Mouse (Mus musculus) ovary, postnatal 10 days (tissue): ENCODE data around the gene Cd200.
"Not testable (repeated sequence)": the region's sequence is repeated elsewhere in the genome, so short reads cannot be mapped to it uniquely, and the experiment has no call there.

ENCODE experiments used
- DNase-seq: peaks from one replicate; pipeline ENCODE4 v3.0.0; 2022; ENCODE audit warnings: low spot score

The Cd200 gene

DNA sequence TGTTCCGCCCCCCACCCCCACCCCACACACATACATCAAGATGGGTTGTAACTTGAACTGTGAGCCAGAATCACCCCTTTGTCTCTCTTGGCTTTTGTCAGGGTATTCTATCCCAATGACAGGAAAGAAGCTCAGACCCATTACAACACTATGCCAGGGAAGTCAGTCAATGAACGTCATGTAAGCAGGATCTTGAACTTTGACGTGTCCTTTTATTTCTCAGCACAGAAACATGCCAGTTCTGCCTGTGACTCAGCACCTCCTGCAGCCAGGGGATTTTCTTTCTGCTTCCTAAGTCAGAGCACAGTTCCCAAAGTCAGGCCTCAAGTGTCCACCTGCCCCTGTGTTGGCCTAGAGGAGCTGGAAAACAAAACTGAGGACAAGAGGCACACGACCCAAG, 31.5 kb downstream of the Cd200 start:
- no peak for DNase-seq

DNA sequence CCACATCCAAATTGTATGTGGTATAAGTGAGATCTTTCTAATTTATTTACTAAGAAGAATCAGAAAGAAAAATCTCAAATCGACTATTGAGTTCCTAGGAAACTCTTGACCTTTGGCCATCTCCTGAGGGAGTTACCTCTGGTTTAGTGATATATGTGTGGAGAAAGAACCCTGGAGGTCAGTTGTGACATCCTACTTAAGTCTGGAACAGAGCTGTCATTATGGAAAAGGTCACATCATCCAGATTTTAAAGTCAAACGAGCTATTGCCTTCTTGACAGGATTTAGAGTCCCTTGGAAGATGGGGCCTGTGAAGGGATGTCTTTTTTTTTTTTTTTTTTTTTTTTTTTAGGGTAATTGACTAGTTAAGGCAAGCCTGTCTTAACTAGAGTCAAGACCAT, 32.0 kb downstream of the Cd200 start:
- DNase-seq: no peak

GRCm38 (mm10) chr16:45376294-45376693, 32.6 kb downstream of the Cd200 start:
- no peak for DNase-seq

- no peak for DNase-seq
Measured at GRCm38 (mm10) chr16:45375506-45376225, 33.2 kb downstream of the Cd200 start.

GRCm38 (mm10) chr16:45374074-45374473, 34.8 kb downstream of the Cd200 start:
- no peak for DNase-seq

DNA sequence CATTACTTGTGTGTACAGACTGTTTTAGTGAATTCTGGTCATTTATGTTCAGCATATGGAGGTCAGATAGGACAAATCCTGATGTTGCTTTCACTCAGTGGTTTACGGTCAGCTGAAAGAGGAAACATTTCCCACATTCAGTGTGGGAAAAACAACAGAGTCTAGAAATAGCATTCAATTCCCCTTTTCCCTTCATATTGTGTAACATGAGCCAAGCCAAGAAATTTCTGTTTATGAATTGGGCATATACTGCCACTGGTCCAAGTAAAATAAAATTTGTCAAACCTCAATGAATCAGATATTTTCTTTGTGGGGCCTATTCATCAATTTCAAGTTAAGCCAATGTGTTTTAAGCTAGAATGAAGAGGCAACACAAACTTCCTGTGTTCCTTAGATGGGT, 37.8 kb downstream of the Cd200 start:
- no peak for DNase-seq

- no peak for DNase-seq
Measured at GRCm38 (mm10) chr16:45369285-45369965, 39.4 kb downstream of the Cd200 start.

DNA sequence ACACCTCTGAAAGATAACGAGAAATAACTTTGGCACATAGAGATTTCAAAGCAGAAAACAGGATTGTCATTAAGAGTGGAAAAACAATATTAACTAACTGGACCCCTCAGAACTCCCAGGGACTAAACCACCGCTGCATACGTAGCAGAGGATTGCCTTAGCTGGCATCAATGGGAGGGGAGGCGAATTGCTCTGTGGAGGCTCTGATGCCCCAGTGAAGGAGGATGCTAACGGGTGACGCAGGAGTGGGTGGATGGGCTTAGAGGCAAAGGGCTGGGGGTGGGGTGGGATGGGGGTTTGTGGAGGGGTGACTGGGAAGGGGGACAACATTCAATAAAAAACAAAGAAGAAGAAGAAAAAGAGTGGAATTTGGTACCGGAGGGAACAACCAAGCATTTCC, 42.7 kb downstream of the Cd200 start:
- DNase-seq: no peak

- no peak for DNase-seq
Measured at GRCm38 (mm10) chr16:45365353-45365752, 43.5 kb downstream of the Cd200 start.

DNA sequence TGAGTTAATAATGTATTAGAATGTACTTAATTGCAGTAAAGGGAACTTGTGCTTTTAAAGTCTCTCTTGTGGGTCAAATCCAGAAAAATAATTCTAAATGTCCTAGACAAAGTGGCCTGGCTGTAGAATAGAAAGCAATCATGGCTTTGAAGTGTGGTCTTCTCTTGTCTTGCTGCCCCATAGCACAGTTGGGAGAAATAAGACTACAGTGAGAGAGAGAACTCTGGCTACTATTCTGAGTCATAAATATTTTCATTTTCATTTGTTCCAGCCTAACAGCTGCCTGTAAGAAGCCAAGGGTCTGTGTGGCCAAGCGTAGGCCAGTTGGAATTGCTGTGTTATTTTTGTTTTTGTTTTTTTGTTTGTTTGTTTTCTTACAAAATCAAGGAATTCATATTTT, 44.2 kb downstream of the Cd200 start:
- no peak for DNase-seq

DNA sequence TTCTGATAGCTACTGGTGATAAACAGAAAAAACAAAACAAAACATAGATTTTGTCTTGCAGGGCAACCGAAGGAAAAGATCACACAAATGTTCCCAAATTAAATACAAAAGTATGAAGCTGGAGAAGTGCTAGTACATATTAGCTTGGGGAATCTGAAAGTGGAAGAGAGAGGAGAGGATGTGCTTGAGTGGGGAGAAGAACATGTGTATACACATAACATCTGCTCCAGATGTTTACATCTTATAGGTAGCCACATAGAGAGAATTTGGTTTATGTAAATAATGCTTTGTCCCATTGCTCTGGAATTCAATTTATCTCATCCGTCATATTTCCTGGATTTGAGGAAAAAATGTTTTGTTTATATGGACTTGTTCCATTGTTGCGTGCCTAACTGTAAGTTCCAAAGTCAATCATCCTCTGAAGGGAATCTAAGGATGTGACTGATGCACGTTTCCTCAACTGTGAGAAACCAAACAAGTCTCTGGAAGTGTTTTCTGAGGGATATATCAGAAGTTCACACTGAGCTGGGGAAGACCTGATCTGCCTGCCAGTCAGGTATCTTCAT, 45.3 kb downstream of the Cd200 start:
- DNase-seq: no peak

DNA sequence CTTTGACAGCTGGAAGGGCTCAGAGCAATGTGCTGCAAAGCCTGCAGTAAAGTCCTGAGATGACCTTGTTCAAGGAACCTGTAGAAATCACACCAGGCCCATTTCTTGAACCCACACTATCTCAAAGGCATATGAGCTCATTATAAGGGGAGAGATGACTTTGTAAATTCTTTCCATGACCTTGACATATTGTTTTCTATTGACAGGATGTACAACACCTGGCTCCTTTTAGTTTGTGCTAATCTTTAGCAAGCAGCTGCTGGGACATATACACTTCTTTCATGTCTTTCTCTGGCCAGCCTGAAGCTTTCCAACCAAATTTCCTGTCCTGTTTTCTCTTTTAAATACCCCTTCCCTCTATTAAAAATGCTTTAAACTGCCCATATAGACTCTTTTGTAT, 47.4 kb downstream of the Cd200 start:
- no peak for DNase-seq

DNA sequence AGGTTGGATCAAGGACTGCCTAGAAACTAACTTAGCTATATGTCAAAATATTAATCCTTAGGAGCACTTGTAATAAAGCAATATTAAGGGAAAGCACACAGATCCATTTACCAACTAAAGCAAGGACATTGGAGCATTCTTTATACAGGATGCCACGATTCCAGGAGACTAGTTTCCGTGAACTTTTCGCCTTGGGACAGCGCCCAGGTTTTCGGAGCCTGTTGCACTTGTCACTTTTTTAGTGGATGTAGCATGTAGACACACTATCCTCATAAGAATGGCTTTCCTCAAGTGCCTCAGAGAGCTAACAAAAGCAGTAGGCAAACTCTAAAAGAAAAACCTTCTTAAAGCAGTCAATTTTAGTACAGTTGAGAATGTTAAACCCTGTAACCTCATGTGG, 50.4 kb downstream of the Cd200 start:
- not testable (repeated sequence) for DNase-seq

DNA sequence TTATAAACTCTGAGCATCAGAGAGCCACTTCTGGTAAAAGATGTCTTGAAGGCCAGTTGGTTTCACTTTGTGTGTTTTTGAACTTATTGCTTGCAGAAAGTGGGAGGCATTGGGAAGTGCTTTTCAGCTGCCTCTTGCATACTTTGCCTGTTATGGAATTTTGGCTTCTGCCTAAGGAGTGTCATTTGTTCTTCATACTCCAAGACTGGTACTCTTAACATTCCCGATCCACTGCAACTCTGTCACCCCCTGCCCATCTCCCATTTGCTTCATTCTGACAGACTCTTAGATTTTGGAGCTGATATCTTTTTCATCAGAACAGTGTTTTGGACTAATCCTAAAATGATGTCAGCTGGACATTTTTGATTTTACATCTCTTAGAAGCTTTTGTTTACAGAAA, 51.7 kb downstream of the Cd200 start:
- DNase-seq: no peak

DNA sequence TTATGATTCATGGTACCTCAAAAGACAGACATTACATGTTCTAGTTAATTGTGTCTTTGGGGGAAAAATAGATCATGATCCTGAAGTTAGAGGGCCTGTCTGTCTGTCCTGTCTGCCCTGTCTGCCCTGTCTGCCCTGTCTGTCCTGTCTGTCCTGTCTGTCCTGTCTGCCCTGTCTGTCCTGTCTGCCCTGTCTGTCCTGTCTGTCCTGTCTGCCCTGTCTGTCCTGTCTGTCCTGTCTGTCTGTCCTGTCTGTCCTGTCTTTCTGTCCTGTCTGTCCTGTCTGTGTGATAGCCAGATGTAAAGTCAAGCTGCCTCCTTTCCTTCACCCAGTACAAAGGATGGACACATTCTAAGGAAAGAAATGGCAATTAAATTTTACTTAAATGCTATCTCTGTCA, 56.0 kb downstream of the Cd200 start:
- DNase-seq: no peak

DNA sequence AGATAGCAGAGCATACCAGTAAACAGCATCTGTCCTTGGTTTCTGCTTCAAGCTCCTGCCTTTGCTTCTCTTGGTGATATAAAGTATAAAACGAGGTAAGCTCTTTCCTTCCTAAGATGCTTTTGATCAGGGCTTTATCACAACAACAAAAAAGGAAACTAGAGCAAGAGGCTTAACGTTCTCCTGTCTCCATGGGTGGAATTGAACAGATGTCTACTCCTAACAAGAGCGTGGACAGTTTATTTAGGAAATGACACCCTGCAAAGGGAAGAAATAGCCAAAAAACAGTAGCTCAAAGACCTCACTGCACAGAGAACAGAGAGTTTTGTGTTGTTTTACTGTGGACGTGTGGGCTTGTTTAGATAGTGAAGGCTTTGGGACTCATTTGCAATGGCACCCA, 58.1 kb downstream of the Cd200 start:
- no peak for DNase-seq

DNA sequence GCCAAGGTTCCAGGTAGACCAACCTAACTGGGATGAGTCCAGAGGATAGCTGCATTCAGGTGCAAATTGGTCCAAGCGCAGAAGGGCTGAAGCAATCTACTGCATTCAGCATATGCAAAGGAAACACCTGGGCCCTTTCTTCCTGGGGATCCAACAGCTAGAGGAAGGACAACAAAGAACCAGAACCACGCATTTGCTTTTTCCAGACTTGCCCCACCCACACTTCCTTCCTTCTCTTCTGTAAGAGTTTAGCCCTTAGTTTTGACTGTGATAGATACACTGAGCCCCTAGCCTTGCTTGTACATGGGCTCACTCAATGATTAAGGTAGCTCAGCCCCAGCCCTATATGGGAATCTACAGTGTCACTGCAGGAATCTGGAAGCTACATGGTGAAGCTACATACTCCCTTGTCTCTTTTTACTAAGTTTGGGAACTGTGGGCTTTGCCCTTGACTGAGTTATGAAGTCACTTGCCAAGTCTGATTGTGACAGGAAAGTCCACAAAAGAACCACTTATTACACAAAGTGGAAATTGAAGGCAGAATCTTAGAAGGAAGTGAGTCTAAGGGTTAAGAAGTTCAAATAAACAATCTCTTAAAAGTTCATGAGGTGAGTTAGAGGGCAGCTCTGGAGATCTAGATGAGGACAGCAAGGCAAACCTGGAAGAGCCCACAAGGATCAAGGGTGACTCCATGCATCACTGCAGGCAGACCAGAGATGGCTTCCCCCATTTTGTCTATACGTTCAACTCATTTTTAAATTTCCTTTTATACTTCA, 59.1 kb downstream of the Cd200 start:
- no peak for DNase-seq

GRCm38 (mm10) chr16:45348238-45348637, 60.6 kb downstream of the Cd200 start:
- not testable (repeated sequence) for DNase-seq

GRCm38 (mm10) chr16:45346930-45347387, 61.9 kb downstream of the Cd200 start:
- no peak for DNase-seq

GRCm38 (mm10) chr16:45346367-45346766, 62.5 kb downstream of the Cd200 start:
- no peak for DNase-seq

DNA sequence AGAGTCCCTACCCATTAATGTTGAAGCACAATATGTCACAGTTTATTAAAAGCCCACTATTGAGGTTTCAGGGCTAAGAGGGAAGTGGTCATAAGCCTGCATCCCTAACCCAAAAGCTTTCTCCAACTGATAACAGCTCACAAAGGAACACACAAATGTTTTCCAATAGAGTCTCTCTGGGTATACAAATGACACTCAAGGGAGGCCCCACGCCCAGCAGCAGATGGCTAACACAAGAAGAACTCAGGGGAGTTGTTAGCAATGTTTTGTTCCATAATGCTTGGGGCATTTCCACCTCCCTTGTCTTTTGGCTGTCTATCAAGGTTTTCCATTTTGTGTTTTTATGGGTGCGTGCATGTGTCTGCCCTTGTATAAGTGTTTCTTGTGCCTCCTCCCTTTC, 64.0 kb downstream of the Cd200 start:
- DNase-seq: no peak

GRCm38 (mm10) chr16:45336478-45336877, 72.4 kb downstream of the Cd200 start:
- no peak for DNase-seq

GRCm38 (mm10) chr16:45334891-45335290, 74.0 kb downstream of the Cd200 start:
- DNase-seq: no peak
